Mouse (Mus musculus) spleen, adult 2 months (tissue): ENCODE results near the gene Ptpn5. TPM values are rescaled to one million over a fixed set of nuclear protein-coding genes. Genes with fewer than 3 reads are reported as not detected.

Source experiments
- DNase-seq, 2 experiments: peaks; one replicate each; pipeline versions ENCODE4 v3.0.0 to v3.0.0-alpha.2; 2012 to 2021; ENCODE audit warnings: low spot score in 2 of 2, low read depth in 1 of 2
- H3K27ac ChIP-seq: fragments of 200-500 bp; 2 replicates; pipeline ENCODE4 v1.5.1; 2012; ENCODE audit warnings: low read length, inconsistent platforms; ENCODE audit not compliant: insufficient read depth
- H3K27me3 ChIP-seq: fragments of 200-500 bp; 2 replicates; pipeline ENCODE4 v1.6.1; 2012; ENCODE audit warnings: mild to moderate bottlenecking, moderate library complexity, low read length, inconsistent platforms; ENCODE audit not compliant: control insufficient read depth, insufficient read depth
- H3K36me3 ChIP-seq: fragments of 200-500 bp; 2 replicates; pipeline ENCODE4 v1.6.1; 2012; ENCODE audit warnings: mild to moderate bottlenecking, low read length, inconsistent platforms; ENCODE audit not compliant: control insufficient read depth, insufficient read depth
- H3K4me1 ChIP-seq: fragments of 200-500 bp; 2 replicates; pipeline ENCODE4 v1.6.1; 2011; ENCODE audit warnings: inconsistent platforms; ENCODE audit not compliant: control insufficient read depth, insufficient read depth, insufficient read length
- H3K4me3 ChIP-seq: fragments of 200-500 bp; 2 replicates; pipeline ENCODE4 v1.5.1; 2011; ENCODE audit warnings: mild to moderate bottlenecking, inconsistent platforms; ENCODE audit not compliant: insufficient read depth, insufficient read length; ENCODE audit errors: extremely low read depth
- CTCF ChIP-seq: fragments of 200-500 bp; IDR thresholded peaks from 2 replicates; pipeline ENCODE4 v1.5.1; 2011; ENCODE audit warnings: mild to moderate bottlenecking, inconsistent platforms; ENCODE audit not compliant: insufficient read depth, insufficient read length, insufficient replicate concordance; ENCODE audit errors: extremely low read depth
- POLR2A ChIP-seq: fragments of 200-500 bp; IDR thresholded peaks from 2 replicates; pipeline ENCODE4 v1.6.1; 2011; ENCODE audit warnings: low read depth, low read length, inconsistent platforms
- WGBS: fragments of 180-500 bp; shearing (Covaris S2); methylation state at CpG from one replicate; pipeline ENCODE4 v1.1.7; 2018; 5-methylcytosine and 5-hydroxymethylcytosine counted together
- polyA plus RNA-seq: library from polyadenylated mRNA; depleted of rRNA; stranded (reverse); fragments of >200 nt; gene quantifications from 2 replicates; pipeline ENCODE4 v1.2.3, GENCODE M21; 2012

Gene Ptpn5
- polyA plus RNA-seq, 1 experiment, result 0.60 TPM

GRCm38 (mm10) chr7:47155396-47155795 lies 21.9 kb upstream of the Ptpn5 start:
- no peaks in the 10 kb centered on the region for H3K27me3 ChIP-seq
- 89% methylated on average over 4 of the region's 4 CpGs for whole genome bisulfite sequencing
- H3K36me3 ChIP-seq, result no peaks in the 10 kb centered on the region
- no peak overlapping the region for H3K4me3 ChIP-seq
- no peak for TF ChIP-seq CTCF
- no peak for TF ChIP-seq POLR2A
- no peaks in the 10 kb centered on the region for H3K4me1 ChIP-seq
- H3K27ac ChIP-seq, result no peak overlapping the region
- no peak for DNase-seq

GRCm38 (mm10) chr7:47150420-47151061 lies 17.1 kb upstream of the Ptpn5 start:
- H3K4me3 ChIP-seq, result no peak overlapping the region

GRCm38 (mm10) chr7:47148298-47148697 lies 14.8 kb upstream of the Ptpn5 start:
- Histone ChIP-seq H3K27ac (no peak overlapping the region), H3K27me3 (no peaks in the 10 kb centered on the region), H3K4me1 (no peaks in the 10 kb centered on the region; the same call in 1 of the 2 replicates), H3K4me3 (no peak overlapping the region), H3K36me3 (no peaks in the 10 kb centered on the region)
- TF ChIP-seq CTCF, result no peak
- TF ChIP-seq POLR2A, result no peak
- WGBS, result 92% methylated on average over 7 of the region's 7 CpGs
- no peak for DNase-seq

More at GRCm38 (mm10) chr7:47150420-47151061, 17.1 kb upstream of the Ptpn5 start:
- peak; percentile 15 to 31 for DNase-seq
- Histone ChIP-seq H3K27me3 (no peaks in the 10 kb centered on the region), H3K4me1 (no peaks in the 10 kb centered on the region), H3K36me3 (no peaks in the 10 kb centered on the region), H3K27ac (no peak overlapping the region)
- TF ChIP-seq CTCF, result peak; percentile 35; the same call in 1 of the 2 replicates
- no peak for TF ChIP-seq POLR2A
- WGBS, result 14% methylated on average over 11 of the region's 11 CpGs

GRCm38 (mm10) chr7:47146034-47146812 lies 12.7 kb upstream of the Ptpn5 start:
- peak; percentile 12 to 46 for DNase-seq
- H3K4me1 ChIP-seq, result no peaks in the 10 kb centered on the region; the same call in 1 of the 2 replicates
- 18% methylated on average over 12 of the region's 12 CpGs for WGBS
- TF ChIP-seq POLR2A (no peak), CTCF (peak; percentile 16; the same call in 1 of the 2 replicates)
- H3K36me3 ChIP-seq, result no peaks in the 10 kb centered on the region
- no peaks in the 10 kb centered on the region for H3K27me3 ChIP-seq
- H3K27ac ChIP-seq, result no peak overlapping the region
- no peak overlapping the region for H3K4me3 ChIP-seq

GRCm38 (mm10) chr7:47144299-47144698 lies 10.8 kb upstream of the Ptpn5 start:
- TF ChIP-seq POLR2A (no peak), CTCF (no peak)
- 43% methylated on average over 6 of the region's 6 CpGs for WGBS

GRCm38 (mm10) chr7:47139823-47140325 lies 6.4 kb upstream of the Ptpn5 start:
- Histone ChIP-seq H3K27me3 (no peaks in the 10 kb centered on the region), H3K4me3 (no peak overlapping the region), H3K27ac (no peak overlapping the region), H3K4me1 (peaks cover 2% of the 10 kb centered on the region; the same call in 1 of the 2 replicates), H3K36me3 (no peaks in the 10 kb centered on the region)
- TF ChIP-seq CTCF, result no peak
- TF ChIP-seq POLR2A, result no peak
- no peak for DNase-seq
- 61% methylated on average over 8 of the region's 8 CpGs for WGBS

More at GRCm38 (mm10) chr7:47144299-47144698, 10.8 kb upstream of the Ptpn5 start:
- Histone ChIP-seq H3K27me3 (no peaks in the 10 kb centered on the region), H3K36me3 (no peaks in the 10 kb centered on the region), H3K4me1 (peaks cover 2% of the 10 kb centered on the region; the same call in 1 of the 2 replicates), H3K4me3 (no peak overlapping the region), H3K27ac (no peak overlapping the region)
- no peak for DNase-seq

GRCm38 (mm10) chr7:47134570-47134969 lies 1.1 kb upstream of the Ptpn5 start:
- 71% methylated on average over 5 of the region's 5 CpGs for WGBS
- H3K4me3 ChIP-seq, result no peak overlapping the region
- peaks cover under 1% of the 10 kb centered on the region for H3K4me1 ChIP-seq
- no peak for DNase-seq
- H3K36me3 ChIP-seq, result no peaks in the 10 kb centered on the region
- TF ChIP-seq CTCF (no peak), POLR2A (no peak)
- H3K27me3 ChIP-seq, result peaks cover 17% of the 10 kb centered on the region
- H3K27ac ChIP-seq, result no peak overlapping the region
